Mouse (Mus musculus): Measurements from ENCODE around the gene Nrbf2. TPM values are rescaled to one million over a fixed set of nuclear protein-coding genes. Genes with fewer than 3 reads are reported as not detected.

The Nrbf2 gene
- polyA plus RNA-seq, 1 experiment, result 8.3 TPM

- 30% methylated on average over 7 of the region's 7 CpGs for WGBS
- H3K4me1 ChIP-seq (ENCODE audit: control insufficient read depth, insufficient read depth, low read length), result peaks cover 16% of the 10 kb centered on the region
- TF ChIP-seq POLR2A (IDR thresholded peaks at IDR 0.05; ENCODE audit: borderline replicate concordance, extremely low read depth, low read depth, low read length), result no peak
- TF ChIP-seq CTCF (IDR thresholded peaks at IDR 0.05; ENCODE audit: insufficient read depth, low read length), result no peak
- H3K4me3 ChIP-seq (replicated peaks; ENCODE audit: extremely low read depth, low read depth, low read length), result no peak overlapping the region
- DNase-seq, result no peak
Measured at GRCm38 (mm10) chr10:67226109-67226508, 59.0 kb downstream of the Nrbf2 start.

DNA sequence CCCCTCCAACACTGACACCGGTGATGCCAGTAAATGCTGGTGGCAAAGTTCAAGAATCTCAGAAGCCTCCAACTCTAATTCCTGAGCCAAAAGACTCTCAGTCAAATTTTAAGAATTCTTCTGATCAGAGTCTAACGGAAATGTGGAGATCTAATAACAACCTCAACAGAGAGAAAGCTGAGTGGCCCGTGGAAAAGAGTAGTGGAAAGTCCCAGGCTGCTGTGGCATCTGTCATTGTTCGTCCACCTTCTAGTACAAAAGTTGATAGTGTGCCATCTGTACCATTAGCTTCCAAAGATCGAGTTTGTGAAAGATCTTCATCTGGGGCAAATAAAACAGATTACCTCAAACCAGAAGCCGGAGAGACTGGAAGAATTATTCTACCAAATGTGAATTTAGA is 59.6 kb downstream of the Nrbf2 start:
- H3K4me1 ChIP-seq (ENCODE audit: control insufficient read depth, insufficient read depth, low read length), result peaks cover 16% of the 10 kb centered on the region
- 64% methylated on average over 6 of the region's 6 CpGs for WGBS
- H3K4me3 ChIP-seq (replicated peaks; ENCODE audit: extremely low read depth, low read depth, low read length), result no peak overlapping the region
- no peak for DNase-seq
- no peak for TF ChIP-seq CTCF (IDR thresholded peaks at IDR 0.05; ENCODE audit: insufficient read depth, low read length)
- TF ChIP-seq POLR2A (IDR thresholded peaks at IDR 0.05; ENCODE audit: borderline replicate concordance, extremely low read depth, low read depth, low read length), result no peak

GRCm38 (mm10) chr10:67223942-67224341 is 61.2 kb downstream of the Nrbf2 start:
- no peak for TF ChIP-seq POLR2A (IDR thresholded peaks at IDR 0.05; ENCODE audit: borderline replicate concordance, extremely low read depth, low read depth, low read length)
- TF ChIP-seq CTCF (IDR thresholded peaks at IDR 0.05; ENCODE audit: insufficient read depth, low read length), result no peak
- H3K4me1 ChIP-seq (ENCODE audit: control insufficient read depth, insufficient read depth, low read length), result peaks cover 9% of the 10 kb centered on the region
- DNase-seq, result no peak
- H3K4me3 ChIP-seq (replicated peaks; ENCODE audit: extremely low read depth, low read depth, low read length), result no peak overlapping the region
- WGBS, result 63% methylated on average over 3 of the region's 4 CpGs

GRCm38 (mm10) chr10:67221284-67221683 is 63.8 kb downstream of the Nrbf2 start:
- H3K4me3 ChIP-seq (replicated peaks; ENCODE audit: extremely low read depth, low read depth, low read length), result no peak overlapping the region
- 54% methylated on average over 5 of the region's 5 CpGs for WGBS
- DNase-seq, result no peak
- TF ChIP-seq POLR2A (IDR thresholded peaks at IDR 0.05; ENCODE audit: borderline replicate concordance, extremely low read depth, low read depth, low read length), result no peak
- TF ChIP-seq CTCF (IDR thresholded peaks at IDR 0.05; ENCODE audit: insufficient read depth, low read length), result no peak
- H3K4me1 ChIP-seq (ENCODE audit: control insufficient read depth, insufficient read depth, low read length), result peaks cover 4% of the 10 kb centered on the region; the same call in 1 of the 2 replicates

GRCm38 (mm10) chr10:67220251-67220650 is 64.9 kb downstream of the Nrbf2 start:
- TF ChIP-seq POLR2A (IDR thresholded peaks at IDR 0.05; ENCODE audit: borderline replicate concordance, extremely low read depth, low read depth, low read length) (no peak), CTCF (IDR thresholded peaks at IDR 0.05; ENCODE audit: insufficient read depth, low read length) (no peak)
- DNase-seq, result no peak
- 57% methylated on average over 4 of the region's 4 CpGs for WGBS
- no peak overlapping the region for H3K4me3 ChIP-seq (replicated peaks; ENCODE audit: extremely low read depth, low read depth, low read length)
- peaks cover 2% of the 10 kb centered on the region; the same call in 1 of the 2 replicates for H3K4me1 ChIP-seq (ENCODE audit: control insufficient read depth, insufficient read depth, low read length)

DNA sequence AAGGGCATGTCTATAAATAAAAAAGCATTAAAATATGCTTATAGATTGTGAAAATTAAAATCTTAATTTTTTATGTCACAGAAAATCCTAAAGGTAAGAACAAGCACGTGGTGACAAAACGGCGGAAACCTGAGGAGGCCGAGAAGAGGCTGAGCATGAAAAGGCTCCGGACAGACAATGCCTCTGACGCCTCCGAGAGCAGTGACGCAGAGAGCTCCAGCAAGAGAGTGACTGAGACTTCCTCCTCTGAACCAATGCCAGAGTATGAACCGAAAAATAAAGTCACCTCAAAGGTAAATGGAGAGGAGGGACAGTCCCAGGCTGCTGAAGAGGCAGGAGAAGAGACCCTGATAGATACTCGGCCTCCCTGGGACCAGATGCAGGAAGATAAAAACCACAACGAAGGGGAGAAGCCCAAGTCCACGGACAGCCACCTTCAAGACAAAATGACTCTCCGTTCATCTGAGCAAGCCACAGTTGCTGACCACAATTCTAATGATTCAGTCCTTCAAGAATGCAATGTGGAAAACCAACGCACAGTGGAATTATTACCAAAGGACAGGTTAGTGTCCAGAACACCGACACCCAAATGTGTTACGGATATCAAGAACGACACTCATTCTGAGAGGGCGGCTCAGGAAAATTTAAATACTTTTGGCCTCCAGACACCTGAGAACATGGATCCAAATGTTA is 66.1 kb downstream of the Nrbf2 start:
- peaks cover 8% of the 10 kb centered on the region for H3K4me1 ChIP-seq (ENCODE audit: control insufficient read depth, insufficient read depth, low read length)
- no peak overlapping the region for H3K4me3 ChIP-seq (replicated peaks; ENCODE audit: extremely low read depth, low read depth, low read length)
- DNase-seq, result no peak
- TF ChIP-seq CTCF (IDR thresholded peaks at IDR 0.05; ENCODE audit: insufficient read depth, low read length), result no peak
- no peak for TF ChIP-seq POLR2A (IDR thresholded peaks at IDR 0.05; ENCODE audit: borderline replicate concordance, extremely low read depth, low read depth, low read length)
- 89% methylated on average over 18 of the region's 18 CpGs for WGBS

GRCm38 (mm10) chr10:67216872-67217271 is 68.2 kb downstream of the Nrbf2 start:
- no peak for DNase-seq
- Histone ChIP-seq H3K4me1 (ENCODE audit: control insufficient read depth, insufficient read depth, low read length) (peaks cover 15% of the 10 kb centered on the region), H3K4me3 (replicated peaks; ENCODE audit: extremely low read depth, low read depth, low read length) (no peak overlapping the region)
- TF ChIP-seq CTCF (IDR thresholded peaks at IDR 0.05; ENCODE audit: insufficient read depth, low read length), result no peak
- no peak for TF ChIP-seq POLR2A (IDR thresholded peaks at IDR 0.05; ENCODE audit: borderline replicate concordance, extremely low read depth, low read depth, low read length)
- WGBS, result 69% methylated on average over 3 of the region's 3 CpGs

Other genes starting within 250 kb of the Nrbf2 start
- 16.4 and 19.4 TPM in 2 replicates for gene Jmjd1c, start 189.2 kb downstream of the Nrbf2 start, polyA plus RNA-seq (2012; rRNA removed)
- 16.7 and 26.5 TPM in 2 replicates for gene Reep3, start 188.4 kb downstream of the Nrbf2 start, polyA plus RNA-seq (2012; rRNA removed)

Measured in lung, adult 2 months (tissue).